Mouse (Mus musculus) induced T-regulatory cell, adult 2 months (primary cell): ENCODE data around the gene Sema5b.

ENCODE experiments used
- DNase-seq: peaks from one replicate; pipeline ENCODE4 v3.0.0-alpha.2; 2012; ENCODE audit warnings: low read depth

Gene Sema5b

DNA sequence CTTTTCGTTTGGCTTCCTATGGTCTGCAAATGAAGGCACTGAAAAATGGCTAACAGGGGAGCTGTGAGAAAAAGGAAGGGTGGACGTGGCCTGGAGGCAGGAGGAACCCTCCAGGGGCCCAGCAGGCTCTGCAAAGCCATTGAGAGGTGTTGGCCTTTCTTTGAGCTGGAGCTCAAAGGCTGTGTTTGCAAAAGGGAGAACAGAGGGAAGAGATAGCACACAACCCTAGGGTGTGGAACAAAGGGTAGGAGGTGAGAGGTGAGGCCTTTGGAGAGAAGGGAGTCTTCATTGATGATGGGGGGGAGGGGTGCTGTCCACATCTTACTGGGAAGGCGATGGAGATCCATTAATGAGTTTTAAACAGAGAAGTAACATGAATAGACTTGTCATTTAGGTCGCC lies 94.0 kb downstream of the Sema5b start:
- no peak for DNase-seq

DNA sequence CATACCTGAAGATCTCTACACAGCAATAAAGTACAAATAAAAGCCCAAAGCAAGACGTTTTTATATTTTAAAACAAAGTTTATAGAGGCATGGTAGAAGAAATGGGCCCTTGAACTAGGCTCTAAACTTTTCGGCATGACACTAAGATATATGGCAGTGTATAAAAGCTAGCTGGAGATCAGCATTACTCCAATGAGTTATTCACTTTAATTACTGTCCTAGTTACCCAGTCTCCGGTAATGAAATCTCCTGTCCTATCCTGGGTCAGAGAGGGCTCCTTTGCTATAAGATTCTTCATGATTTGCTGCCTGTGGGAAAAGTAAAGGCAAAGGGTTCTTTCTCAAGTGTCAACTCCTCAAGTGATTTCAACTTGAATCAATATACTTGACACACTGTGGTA lies 98.6 kb downstream of the Sema5b start:
- DNase-seq, result no peak

DNA sequence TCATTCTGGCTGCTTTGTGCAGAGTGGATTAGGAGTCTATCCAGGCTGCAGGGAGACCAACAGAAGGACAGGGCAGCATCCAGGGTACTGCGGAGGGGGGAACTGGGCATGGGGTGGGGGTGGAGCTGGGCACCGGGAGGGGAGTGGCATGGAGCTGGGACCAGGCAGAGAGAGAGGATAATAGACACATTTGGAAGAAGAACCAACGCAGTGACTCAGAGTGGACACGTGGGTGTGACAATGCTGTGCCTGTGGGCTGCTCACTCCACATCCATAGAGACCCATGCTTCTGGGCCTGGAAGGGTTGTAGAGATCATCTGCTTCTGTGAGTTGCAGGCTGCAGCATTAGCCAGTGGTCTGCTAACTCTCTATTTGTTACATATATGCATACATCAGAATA lies 107.9 kb downstream of the Sema5b start:
- no peak for DNase-seq

DNA sequence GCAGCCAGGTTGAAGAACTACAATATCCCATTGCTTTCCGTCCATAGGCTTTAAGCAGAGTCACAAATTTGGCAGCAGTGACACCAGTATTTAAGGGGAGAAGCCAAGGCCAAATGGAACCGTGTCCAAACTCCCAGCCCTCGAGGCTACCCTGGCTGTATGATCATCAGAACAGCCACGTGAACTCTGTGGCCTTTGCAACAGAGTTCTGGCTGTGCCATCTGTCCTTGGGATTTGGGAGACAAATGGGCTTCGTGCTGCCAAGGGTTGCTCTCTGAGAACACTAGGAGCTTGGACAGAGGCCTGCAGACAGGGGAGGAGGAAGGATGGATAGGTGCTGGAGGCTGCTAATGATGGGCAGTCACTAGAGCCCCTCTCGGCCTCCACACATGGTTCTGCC lies 111.3 kb downstream of the Sema5b start:
- no peak for DNase-seq

- no peak for DNase-seq
Observed at GRCm38 (mm10) chr16:35652706-35653105, 111.8 kb downstream of the Sema5b start.

- DNase-seq, result no peak
Observed at GRCm38 (mm10) chr16:35653951-35654350, 113.0 kb downstream of the Sema5b start.

DNA sequence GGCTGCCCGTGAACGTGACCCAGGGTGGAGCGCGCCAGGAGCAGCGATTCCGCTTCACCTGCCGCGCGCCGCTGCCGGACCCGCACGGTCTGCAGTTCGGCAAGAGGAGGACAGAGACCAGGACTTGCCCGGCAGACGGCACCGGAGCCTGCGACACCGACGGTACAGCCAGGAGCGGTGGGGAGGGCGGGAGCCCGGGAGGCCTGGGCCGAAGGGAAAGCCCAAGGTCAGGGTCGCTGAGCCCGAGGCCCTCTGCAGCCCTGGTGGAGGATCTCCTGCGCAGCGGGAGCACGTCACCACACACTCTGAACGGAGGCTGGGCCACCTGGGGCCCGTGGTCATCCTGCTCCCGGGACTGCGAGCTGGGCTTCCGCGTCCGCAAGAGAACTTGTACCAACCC lies 119.3 kb downstream of the Sema5b start:
- no peak for DNase-seq

DNA sequence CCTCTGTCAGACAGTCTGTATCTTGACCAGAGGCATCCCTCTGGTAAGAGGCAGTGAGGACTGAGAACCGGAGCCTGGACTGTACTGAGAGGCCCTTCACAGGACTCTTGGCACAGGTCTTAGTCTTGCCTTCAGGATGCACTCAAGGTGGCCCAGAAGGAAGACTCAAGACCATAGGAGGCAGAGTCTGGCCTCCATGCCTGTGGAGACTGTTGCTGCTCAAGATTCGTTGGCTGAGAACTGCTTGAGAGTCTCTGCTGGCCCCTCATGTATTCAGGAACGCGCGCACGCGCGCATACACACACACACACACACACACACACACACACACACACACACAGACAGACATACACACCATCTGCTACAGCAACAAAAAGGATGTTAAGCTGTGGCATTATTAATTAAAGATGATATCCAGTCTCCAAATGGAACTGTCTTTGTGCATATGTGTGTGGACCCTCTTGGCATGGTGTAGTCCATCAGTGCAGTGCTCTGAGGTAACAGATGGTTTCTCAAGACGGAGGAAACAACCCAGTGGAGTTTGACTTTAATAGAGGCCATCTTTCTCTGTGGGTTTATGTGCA lies 123.0 kb downstream of the Sema5b start:
- DNase-seq, result no peak

DNA sequence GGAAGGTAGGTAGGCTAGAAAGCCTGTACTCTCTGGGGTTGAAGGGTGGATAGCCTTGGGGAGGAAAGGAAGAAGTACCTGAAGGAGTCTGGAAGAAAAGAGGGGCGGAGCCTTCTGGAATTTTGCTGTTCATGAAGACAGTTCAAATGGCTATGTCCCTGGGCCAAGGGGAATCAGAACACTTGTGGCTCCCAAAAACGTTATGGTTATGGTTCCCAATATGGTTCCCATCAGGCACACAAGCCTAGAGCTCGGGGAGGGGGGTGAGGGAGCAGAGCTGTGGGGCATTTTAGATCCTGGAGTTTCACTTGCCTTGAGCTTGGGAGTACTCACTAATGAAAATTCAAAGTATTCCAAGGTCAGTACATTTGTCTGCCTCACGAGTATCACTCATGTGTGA lies 123.9 kb downstream of the Sema5b start:
- no peak for DNase-seq

- DNase-seq, result no peak
Observed at GRCm38 (mm10) chr16:35677511-35678113, 136.7 kb downstream of the Sema5b start.

- no peak for DNase-seq
Observed at GRCm38 (mm10) chr16:35678476-35678875, 137.5 kb downstream of the Sema5b start.

DNA sequence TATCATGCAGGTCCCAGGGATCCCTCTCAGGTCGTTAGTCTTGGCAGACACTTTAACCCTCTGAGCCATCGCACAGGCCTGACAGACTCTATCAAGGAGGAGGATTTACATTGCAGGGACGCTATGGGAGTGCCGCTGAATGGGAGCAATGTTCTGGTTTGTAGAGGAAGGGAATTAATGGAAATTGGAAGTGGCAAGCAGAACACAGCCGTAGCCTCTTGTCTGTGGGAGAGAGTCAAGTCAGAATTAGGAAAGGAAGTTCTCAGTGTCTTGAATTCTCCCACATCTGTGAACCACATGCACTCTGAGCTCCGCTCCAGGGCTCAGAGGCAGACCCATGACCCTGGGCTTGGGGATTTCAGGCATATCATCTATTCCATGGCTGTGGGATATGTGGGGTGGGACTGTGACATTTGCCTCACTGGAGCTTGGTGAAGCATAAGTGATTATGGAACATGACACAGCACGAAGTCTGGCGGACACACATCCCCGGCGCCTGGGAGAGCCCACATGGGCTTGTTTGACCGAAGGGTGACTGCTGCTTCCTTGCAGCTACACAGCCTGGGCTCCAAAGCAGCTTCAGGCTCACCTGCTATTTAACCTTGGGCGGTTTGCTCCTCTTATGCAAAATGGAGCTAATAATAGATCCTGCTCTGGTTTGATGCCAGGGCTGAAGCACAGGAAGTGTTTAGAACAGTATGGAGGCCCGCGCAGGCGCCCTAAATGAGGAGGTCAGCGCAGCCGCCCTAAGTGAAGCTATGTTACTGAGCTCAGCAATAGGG lies 140.6 kb downstream of the Sema5b start:
- no peak for DNase-seq

DNA sequence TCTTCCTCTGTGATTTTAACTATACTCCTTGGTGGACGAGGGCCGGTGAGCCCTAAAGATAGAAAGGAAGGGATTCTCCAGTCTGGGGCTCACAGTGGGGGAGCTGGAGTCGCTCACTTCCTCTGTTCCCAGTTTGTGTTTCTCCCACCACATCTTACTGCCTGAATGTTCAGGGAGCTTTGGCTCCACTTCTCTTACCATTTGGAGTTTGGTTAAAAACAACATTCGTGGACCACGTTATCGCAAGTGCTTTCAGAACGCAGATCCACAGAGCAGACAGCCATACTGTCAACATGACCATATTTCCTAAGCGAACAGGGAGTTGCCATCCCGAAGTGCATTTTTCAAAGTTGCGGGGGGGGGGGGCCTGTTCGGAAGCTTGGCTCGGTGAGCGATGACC lies 144.1 kb downstream of the Sema5b start:
- no peak for DNase-seq

GRCm38 (mm10) chr16:35686491-35686890 lies 145.5 kb downstream of the Sema5b start:
- no peak for DNase-seq

GRCm38 (mm10) chr16:35691606-35692005 lies 150.7 kb downstream of the Sema5b start:
- DNase-seq, result no peak

DNA sequence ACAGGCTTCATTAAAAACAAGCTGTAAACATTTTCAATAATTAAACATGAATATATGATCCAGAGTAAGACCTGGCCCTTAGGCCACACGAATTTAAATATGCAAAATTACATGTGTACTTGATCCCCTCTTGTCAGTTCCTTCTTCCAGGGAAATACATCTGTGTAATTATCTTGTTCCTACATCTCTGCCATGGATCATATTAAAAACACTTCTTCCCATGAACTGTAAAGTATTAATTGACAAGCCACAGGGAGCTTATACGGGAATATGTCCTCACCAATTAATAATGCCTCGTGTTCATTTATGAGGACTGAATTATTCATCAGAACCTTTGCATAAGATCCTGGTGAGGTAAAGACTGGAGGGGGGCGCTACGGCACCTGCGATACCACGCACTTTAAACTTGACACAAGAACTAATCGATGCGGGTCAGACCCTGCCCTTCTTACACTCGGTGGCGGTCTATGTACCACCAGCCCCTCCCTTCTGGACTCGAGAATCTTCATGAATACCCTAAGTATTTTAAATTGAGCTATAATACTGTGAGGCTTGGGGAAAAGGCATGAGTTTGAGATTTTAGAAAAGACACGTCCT lies 153.4 kb downstream of the Sema5b start:
- no peak for DNase-seq

GRCm38 (mm10) chr16:35696103-35696502 lies 155.2 kb downstream of the Sema5b start:
- DNase-seq, result peak; percentile 81

DNA sequence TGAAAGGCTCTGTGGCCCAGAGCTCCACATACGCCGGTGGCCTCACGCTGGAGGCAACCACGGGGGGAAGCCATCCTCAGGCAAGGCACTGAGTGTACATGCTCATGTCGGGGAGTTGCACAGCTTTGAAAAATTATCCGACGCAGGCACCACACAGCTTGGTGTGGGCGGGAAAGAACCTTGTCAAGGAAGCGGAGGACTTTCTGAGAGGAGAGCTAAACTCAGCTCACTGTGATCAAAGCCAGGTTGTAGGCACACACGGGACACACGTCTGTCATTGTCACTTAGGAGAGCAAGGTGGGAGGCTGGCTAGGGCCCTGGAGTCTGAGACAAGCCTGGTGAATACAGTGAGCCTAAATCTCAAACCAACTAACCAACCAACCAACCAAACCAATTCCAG lies 160.9 kb downstream of the Sema5b start:
- no peak for DNase-seq

DNA sequence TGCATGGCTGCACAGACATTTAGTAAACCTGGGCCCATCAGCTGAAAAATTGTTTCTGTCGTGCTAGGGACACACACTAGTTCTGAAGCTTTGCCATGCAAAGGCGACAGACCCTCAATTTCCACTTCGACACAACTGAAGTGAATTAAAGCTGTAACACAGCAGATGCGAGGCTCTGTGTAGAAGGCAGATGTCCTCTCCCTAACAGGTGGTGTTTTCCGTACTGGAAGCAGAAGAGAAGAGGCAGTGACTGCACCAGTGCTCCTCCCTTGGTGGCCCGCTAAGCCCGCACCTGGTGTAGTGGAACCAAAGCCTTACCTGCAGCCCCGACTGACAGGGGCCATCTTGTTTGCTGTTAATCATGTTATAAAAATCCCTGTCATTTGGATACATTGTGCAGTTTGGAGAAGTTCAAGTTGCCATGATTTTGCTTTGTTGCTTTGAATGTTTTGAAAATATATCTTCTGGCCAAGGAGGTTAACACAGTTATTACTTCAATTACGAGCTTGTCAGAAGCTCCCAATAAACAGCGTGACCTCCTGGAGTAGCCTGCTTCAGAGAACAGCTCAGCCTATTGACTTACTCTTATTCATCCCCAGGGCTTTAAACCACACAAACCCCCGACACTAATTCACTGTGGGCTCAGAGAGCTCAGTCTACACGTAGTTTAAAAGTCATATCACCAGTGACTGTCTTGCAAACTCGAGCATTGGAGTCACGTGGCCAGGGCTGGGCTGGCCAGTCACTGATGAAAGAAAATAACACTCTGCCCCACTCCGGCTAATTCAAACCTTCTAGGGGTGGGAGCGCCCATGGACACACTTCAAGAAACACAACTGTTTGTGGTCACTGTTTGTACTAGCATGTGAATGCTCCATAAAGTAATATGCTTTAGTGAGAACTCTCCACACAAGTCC lies 163.1 kb downstream of the Sema5b start:
- DNase-seq, result no peak

DNA sequence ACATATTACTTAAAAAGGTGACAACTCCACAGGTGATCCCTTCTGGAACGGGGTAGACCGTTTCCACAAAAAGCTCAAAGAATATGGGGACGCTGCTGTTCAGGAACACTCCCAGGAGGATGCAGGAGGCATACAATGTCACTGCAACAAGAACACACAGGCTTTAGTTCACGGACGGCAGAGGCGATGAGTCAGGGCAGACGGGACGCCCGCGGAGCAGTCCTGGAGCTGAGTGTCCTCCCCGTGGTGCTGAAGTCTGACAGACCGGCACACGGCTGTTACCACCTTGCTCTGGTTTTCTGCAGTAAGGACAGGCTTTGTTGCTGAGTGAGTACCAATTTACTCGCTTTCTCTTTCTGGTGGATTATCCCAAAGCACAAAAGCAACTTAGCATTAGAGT lies 163.9 kb downstream of the Sema5b start:
- DNase-seq, result no peak

GRCm38 (mm10) chr16:35707004-35707403 lies 166.1 kb downstream of the Sema5b start:
- no peak for DNase-seq

- no peak for DNase-seq
Observed at GRCm38 (mm10) chr16:35711004-35711403, 170.1 kb downstream of the Sema5b start.
